Comparison of ENCODE assay signal across 10 mouse cellular contexts in the genomic region with DNA sequence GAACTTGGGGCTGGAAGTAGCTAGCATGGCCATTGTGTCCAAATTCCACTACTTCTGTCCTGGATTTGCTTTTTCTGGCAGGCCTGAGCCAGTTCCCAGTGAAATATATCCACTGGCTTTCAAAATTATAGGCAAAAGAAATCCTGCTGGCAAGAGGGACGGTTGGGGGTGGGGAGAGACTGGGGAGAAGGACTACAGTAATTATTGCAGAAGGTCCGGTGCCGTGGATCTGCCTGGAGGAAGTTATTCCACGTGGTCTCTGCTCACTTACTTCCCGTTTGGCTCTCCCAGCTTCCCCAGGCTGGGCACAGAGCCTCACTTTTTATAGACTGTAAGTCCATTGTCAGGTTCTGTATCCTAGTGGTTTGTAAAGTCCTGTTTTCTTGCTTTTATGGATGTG.
DNase-seq lines count a peak whose midpoint lies in the region; ATAC-seq and TF ChIP-seq lines count a peak whose summit lies in the region.
"Had no signal": no experiment of that assay in that cellular context is flagged by ENCODE, and none has a peak within 500 bp of the region (broad histone marks: within the 10 kb centered on the region; RNA-seq: fewer than 3 reads in every experiment).

No protein-coding gene starts in this region.

- no peaks in the 10 kb centered on the region for H3K27me3 ChIP-seq in heart, embryonic 10.5 days (ENCODE audit: insufficient read depth, poor library complexity, severe bottlenecking)
- no peaks in the 10 kb centered on the region for H3K27me3 ChIP-seq in kidney, postnatal 0 days (ENCODE audit: insufficient read depth, low read length)
- no peaks in the 10 kb centered on the region for H3K27me3 ChIP-seq in cerebellum, adult 2 months (ENCODE audit: control insufficient read depth, insufficient read depth, low read length)
- H3K27me3 ChIP-seq in hindbrain, embryonic 16.5 days (replicated peaks; ENCODE audit: control insufficient read depth, insufficient read depth, low read length) = peaks cover 2% of the 10 kb centered on the region; the same call in 1 of the 2 replicates

- 74% methylated on average over 5 of the region's 5 CpGs for WGBS in heart, embryonic 10.5 days
- 46% methylated on average over 5 of the region's 5 CpGs for WGBS in kidney, postnatal 0 days
- WGBS in cerebellum, adult 2 months = 46% methylated on average over 5 of the region's 5 CpGs
- WGBS in hindbrain, embryonic 16.5 days = 79% methylated on average over 5 of the region's 5 CpGs

- peaks cover 39% of the 10 kb centered on the region for H3K4me1 ChIP-seq in heart, embryonic 10.5 days
- H3K4me1 ChIP-seq in kidney, postnatal 0 days (replicated peaks; ENCODE audit: insufficient read depth, low read length) = peaks cover 15% of the 10 kb centered on the region
- peaks cover 26% of the 10 kb centered on the region for H3K4me1 ChIP-seq in cerebellum, adult 2 months (ENCODE audit: control insufficient read depth, insufficient read depth, low read length)
- peaks cover 10% of the 10 kb centered on the region for H3K4me1 ChIP-seq in hindbrain, embryonic 16.5 days (ENCODE audit: control insufficient read depth, insufficient read depth, low read depth, low read length)

- intact Hi-C loops in gastrocnemius, adult 2 months (cut with DNase I) = no loop called here

- TF ChIP-seq POLR2A in cerebellum, adult 2 months (IDR thresholded peaks at IDR 0.05; ENCODE audit: borderline replicate concordance, insufficient read depth, low read length) = no peak

- H3K27ac ChIP-seq in heart, embryonic 10.5 days = no peak overlapping the region
- H3K27ac ChIP-seq in gastrocnemius, adult 2 months = peak overlapping the region; percentile 43; the same call in 1 of the 2 replicates
- peak overlapping the region; percentile 19; the same call in 1 of the 2 replicates for H3K27ac ChIP-seq in kidney, postnatal 0 days
- H3K27ac ChIP-seq in cerebellum, adult 2 months (ENCODE audit: insufficient read depth, low read length) = no peak overlapping the region
- H3K27ac ChIP-seq in hindbrain, embryonic 16.5 days (ENCODE audit: low read depth, low read length) = no peak overlapping the region
- H3K27ac ChIP-seq: midbrain, embryonic 10.5 days had no signal

- no peak overlapping the region for H3K9ac ChIP-seq in kidney, postnatal 0 days (ENCODE audit: low read depth, low read length)
- H3K9ac ChIP-seq in hindbrain, embryonic 16.5 days (ENCODE audit: low read depth, low read length) = no peak overlapping the region

- peak; percentile 64 to 70 for DNase-seq in heart, adult 18-20 months
- no peak for DNase-seq in heart, embryonic 10.5 days (ENCODE audit: low spot score)
- DNase-seq in gastrocnemius, adult 2 months = peak; percentile 77
- DNase-seq in kidney, postnatal 0 days (ENCODE audit: low spot score) = peak; percentile 73
- DNase-seq in ovary, postnatal 10 days (ENCODE audit: low spot score) = peak; percentile 33
- DNase-seq in cerebellum, adult 2 months = no peak
- DNase-seq in neural tube, embryonic 10.5 days (ENCODE audit: extremely low spot score, low spot score) = no peak
- DNase-seq: cerebellum, adult 9-10 months had no signal

- H3K36me3 ChIP-seq in heart, embryonic 10.5 days = no peaks in the 10 kb centered on the region
- H3K36me3 ChIP-seq in kidney, postnatal 0 days (ENCODE audit: insufficient read depth, low read length) = no peaks in the 10 kb centered on the region
- H3K36me3 ChIP-seq in hindbrain, embryonic 16.5 days (ENCODE audit: control insufficient read depth, insufficient read depth, low read length) = no peaks in the 10 kb centered on the region
- H3K36me3 ChIP-seq: midbrain, embryonic 10.5 days had no signal

- H3K9me3 ChIP-seq in heart, embryonic 10.5 days = no peaks in the 10 kb centered on the region
- no peaks in the 10 kb centered on the region for H3K9me3 ChIP-seq in kidney, postnatal 0 days (replicated peaks; ENCODE audit: low read length)
- no peaks in the 10 kb centered on the region for H3K9me3 ChIP-seq in hindbrain, embryonic 16.5 days (ENCODE audit: control insufficient read depth, low read length)
- H3K9me3 ChIP-seq: midbrain, embryonic 10.5 days had no signal

- no peak for TF ChIP-seq CTCF in gastrocnemius, adult 2 months (IDR thresholded peaks at IDR 0.05)
- no peak for TF ChIP-seq CTCF in kidney, postnatal 0 days (IDR thresholded peaks at IDR 0.05; ENCODE audit: low read depth)
- TF ChIP-seq CTCF in cerebellum, adult 2 months (IDR thresholded peaks at IDR 0.05; ENCODE audit: borderline replicate concordance, insufficient read depth, low read depth, low read length) = no peak

- ATAC-seq in kidney, postnatal 0 days (replicated peaks; ENCODE audit: low FRiP score, low read depth) = no peak
- ATAC-seq in hindbrain, embryonic 16.5 days = no peak

- no peak overlapping the region for H3K4me3 ChIP-seq in heart, embryonic 10.5 days
- H3K4me3 ChIP-seq in gastrocnemius, adult 2 months = no peak overlapping the region
- no peak overlapping the region for H3K4me3 ChIP-seq in kidney, postnatal 0 days (replicated peaks; ENCODE audit: low read depth, low read length)
- no peak overlapping the region for H3K4me3 ChIP-seq in cerebellum, adult 2 months (replicated peaks; ENCODE audit: insufficient read depth, low read depth, low read length)
- no peak overlapping the region for H3K4me3 ChIP-seq in hindbrain, embryonic 16.5 days (ENCODE audit: low read length)
- H3K4me3 ChIP-seq: midbrain, embryonic 10.5 days had no signal

- H3K4me2 ChIP-seq in kidney, postnatal 0 days (ENCODE audit: low read length) = no peak overlapping the region
- H3K4me2 ChIP-seq in hindbrain, embryonic 16.5 days (ENCODE audit: low read length) = no peak overlapping the region

Comparison
In these comparisons a context has a peak if more than half of its experiments do, and no peak if none do; other contexts are left out.
1. DNase-seq: peak in heart, adult 18-20 months (2 of 2), gastrocnemius, adult 2 months (single experiment), kidney, postnatal 0 days (single experiment) and ovary, postnatal 10 days (single experiment); none in heart, embryonic 10.5 days (single experiment), cerebellum, adult 2 months (0 of 2) and neural tube, embryonic 10.5 days (single experiment).
2. H3K27ac ChIP-seq: peak in gastrocnemius, adult 2 months (single experiment) and kidney, postnatal 0 days (single experiment); none in heart, embryonic 10.5 days (single experiment), cerebellum, adult 2 months (single experiment) and hindbrain, embryonic 16.5 days (single experiment).